Comparison of ENCODE assay signal across 1 mouse cellular context in the genomic region with DNA sequence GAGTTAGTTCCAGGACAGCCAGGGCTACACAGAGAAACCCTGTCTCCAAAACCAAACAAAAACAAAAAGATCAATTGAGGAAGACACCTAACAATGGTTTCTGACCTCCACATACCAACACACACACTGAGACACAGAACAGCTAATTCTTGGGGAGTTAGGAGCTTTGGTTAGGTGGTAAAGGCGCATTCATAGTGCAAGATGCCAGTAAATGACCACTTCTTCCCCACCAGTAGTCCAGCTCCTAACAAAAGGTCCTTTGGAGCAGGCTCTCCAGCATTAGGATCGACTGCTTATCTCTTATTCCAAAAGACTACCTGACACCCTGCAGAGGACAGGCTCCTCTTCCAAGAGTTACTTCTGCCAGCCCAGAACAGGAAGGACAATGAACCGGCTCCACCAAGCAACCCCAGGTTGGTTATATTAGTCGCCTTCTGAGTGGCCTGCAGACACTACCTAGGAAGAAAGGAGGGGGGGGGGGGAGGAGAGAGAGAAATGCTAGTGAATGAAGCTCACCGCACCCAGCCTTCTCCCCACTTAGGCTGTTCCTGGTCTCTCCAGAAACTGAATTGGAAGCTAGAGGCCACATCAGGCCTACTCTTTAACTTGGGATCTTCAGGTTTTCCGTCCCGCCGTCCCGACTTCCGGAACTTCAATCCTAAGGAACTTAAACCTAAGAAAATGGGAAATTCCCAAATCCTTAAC.
TF ChIP-seq lines count a peak whose summit lies in the region.

No protein-coding gene starts in this region.

TF ChIP-seq in myocyte, 11 proteins besides CTCF, POLR2A, EP300 and RAD21 (continued from another document):
- TF ChIP-seq MYOG (IDR thresholded peaks at IDR 0.05; ENCODE audit: control insufficient read depth in 1 of 3, insufficient read depth in 1 of 3, insufficient read length in 2 of 3, low read depth in 2 of 3), result no peak
- TF ChIP-seq REST (IDR thresholded peaks at IDR 0.05; ENCODE audit: insufficient read depth, insufficient read length), result no peak
- no peak for TF ChIP-seq MAX (IDR thresholded peaks at IDR 0.05; ENCODE audit: low read depth)
- no peak for TF ChIP-seq POLR2AphosphoS2 (IDR thresholded peaks at IDR 0.05; ENCODE audit: insufficient read length, low read depth)
- no peak for TF ChIP-seq CEBPB (IDR thresholded peaks at IDR 0.05; ENCODE audit: insufficient read depth, poor library complexity, severe bottlenecking)
- TF ChIP-seq MYOD1 (IDR thresholded peaks at IDR 0.05; ENCODE audit: control insufficient read depth in 1 of 3, insufficient read length in 2 of 3, low read depth in 2 of 3), result no peak
- TF ChIP-seq TCF12 (IDR thresholded peaks at IDR 0.05; ENCODE audit: insufficient read depth, poor library complexity, severe bottlenecking), result no peak
- TF ChIP-seq TCF3 (IDR thresholded peaks at IDR 0.05; ENCODE audit: insufficient read length, low read depth), result no peak
- TF ChIP-seq USF1 (IDR thresholded peaks at IDR 0.05; ENCODE audit: low read depth), result no peak
- no peak for TF ChIP-seq E2F4 (IDR thresholded peaks at IDR 0.05; ENCODE audit: insufficient read depth)
TF ChIP-seq in myocyte: peak in this region for 0.
